In genomic region chr10:4179049-4179790, GRCm38 (mm10) we compare ENCODE assay signal across 13 mouse cellular contexts.
DNase-seq lines count a peak whose midpoint lies in the region; ATAC-seq and TF ChIP-seq lines count a peak whose summit lies in the region.
"Had no signal": no experiment of that assay in that cellular context is flagged by ENCODE, and none has a peak within 500 bp of the region (broad histone marks: within the 10 kb centered on the region; RNA-seq: fewer than 3 reads in every experiment).

No protein-coding gene starts in this region.

- H3K9me3 ChIP-seq in heart, embryonic 12.5 days (replicated peaks) = no peaks in the 10 kb centered on the region; the same call in 1 of the 2 replicates
- H3K9me3 ChIP-seq in stomach, embryonic 16.5 days (replicated peaks; ENCODE audit: control insufficient read depth, low read length) = no peaks in the 10 kb centered on the region

- DNase-seq in heart, adult 2 months = peak; percentile 44 to 59
- DNase-seq in urinary bladder, postnatal 14 days (ENCODE audit: low spot score) = peak; percentile 43
- no peak for DNase-seq in urinary bladder, postnatal 10 days (ENCODE audit: low spot score)
- peak; percentile 80 to 82 for DNase-seq in heart, postnatal 10 days
- no peak for DNase-seq in thymus, postnatal 14 days
- DNase-seq in yolk sac, embryonic 10.5 days (ENCODE audit: low spot score) = no peak
- DNase-seq: cerebellum, adult 8-10 months; midbrain, embryonic 14.5 days; spleen, adult 18-20 months had no signal

- H3K4me1 ChIP-seq in heart, adult 2 months (ENCODE audit: control insufficient read depth, insufficient read depth, low read length) = peaks cover 1% of the 10 kb centered on the region; the same call in 1 of the 2 replicates
- H3K4me1 ChIP-seq in heart, embryonic 12.5 days (replicated peaks) = peaks cover 10% of the 10 kb centered on the region
- H3K4me1 ChIP-seq in stomach, embryonic 16.5 days (ENCODE audit: control insufficient read depth, insufficient read depth, low read length) = no peaks in the 10 kb centered on the region

- intact Hi-C loops in heart, adult 2 months (cut with DNase I) = no loop called here
- intact Hi-C loops in heart, postnatal 10 days (cut with DNase I) = no loop called here

- TF ChIP-seq POLR2A in heart, adult 2 months (IDR thresholded peaks at IDR 0.05; ENCODE audit: insufficient read depth, low read depth, low read length) = no peak

- no peaks in the 10 kb centered on the region for H3K79me2 ChIP-seq in heart, adult 2 months (replicated peaks; ENCODE audit: control insufficient read depth, insufficient read depth, low read length)

- H3K27ac ChIP-seq in heart, adult 2 months = no peak overlapping the region
- no peak overlapping the region for H3K27ac ChIP-seq in heart, embryonic 12.5 days (ENCODE audit: poor library complexity, severe bottlenecking)
- H3K27ac ChIP-seq in stomach, embryonic 16.5 days (ENCODE audit: low read length) = peak overlapping the region; percentile 71
- H3K27ac ChIP-seq: macrophage had no signal

- H3K4me3 ChIP-seq in heart, adult 2 months = no peak overlapping the region
- no peak overlapping the region for H3K4me3 ChIP-seq in heart, embryonic 12.5 days
- H3K4me3 ChIP-seq in stomach, embryonic 16.5 days (replicated peaks; ENCODE audit: low read length) = no peak overlapping the region

- no peak for TF ChIP-seq CTCF in heart, adult 2 months (IDR thresholded peaks at IDR 0.05)

- H3K27me3 ChIP-seq in heart, adult 2 months (ENCODE audit: control insufficient read depth, insufficient read depth, low read length) = no peaks in the 10 kb centered on the region
- H3K27me3 ChIP-seq in heart, embryonic 12.5 days (replicated peaks) = no peaks in the 10 kb centered on the region
- H3K27me3 ChIP-seq in stomach, embryonic 16.5 days (ENCODE audit: control insufficient read depth, insufficient read depth, low read length) = no peaks in the 10 kb centered on the region

- ATAC-seq in heart, embryonic 12.5 days (ENCODE audit: insufficient number of reproducible peaks, low FRiP score) = no peak
- ATAC-seq in stomach, embryonic 16.5 days (ENCODE audit: insufficient read depth, low FRiP score) = peak; percentile 79
- ATAC-seq: hindbrain, embryonic 16.5 days had no signal

- no peak overlapping the region for H3K9ac ChIP-seq in heart, adult 2 months (ENCODE audit: low read depth, low read length)
- no peak overlapping the region for H3K9ac ChIP-seq in heart, embryonic 12.5 days
- H3K9ac ChIP-seq in stomach, embryonic 16.5 days (ENCODE audit: low read length) = no peak overlapping the region

- H3K4me2 ChIP-seq in heart, embryonic 12.5 days = no peak overlapping the region
- H3K4me2 ChIP-seq in stomach, embryonic 16.5 days (ENCODE audit: low read depth, low read length) = no peak overlapping the region

- no peak for TF ChIP-seq EP300 in heart, adult 2 months (IDR thresholded peaks at IDR 0.05; ENCODE audit: insufficient read depth, low read depth, low read length)

- H3K36me3 ChIP-seq in heart, adult 2 months (ENCODE audit: control insufficient read depth, insufficient read depth, low read length) = no peaks in the 10 kb centered on the region
- H3K36me3 ChIP-seq in heart, embryonic 12.5 days = no peaks in the 10 kb centered on the region
- H3K36me3 ChIP-seq in stomach, embryonic 16.5 days (ENCODE audit: control insufficient read depth, insufficient read depth, low read length) = no peaks in the 10 kb centered on the region

- WGBS in heart, adult 2 months = 71% methylated on average over 7 of the region's 7 CpGs
- WGBS in heart, embryonic 12.5 days = 72% methylated on average over 7 of the region's 7 CpGs
- 62% methylated on average over 7 of the region's 7 CpGs for WGBS in stomach, embryonic 16.5 days

Comparison
In these comparisons a context has a peak if more than half of its experiments do, and no peak if none do; other contexts are left out.
1. DNase-seq: peak in heart, adult 2 months (2 of 2), urinary bladder, postnatal 14 days (single experiment) and heart, postnatal 10 days (2 of 2); none in urinary bladder, postnatal 10 days (single experiment), thymus, postnatal 14 days (single experiment) and yolk sac, embryonic 10.5 days (single experiment).